Mouse (Mus musculus) c-Kit-negative CD71-positive TER-119-positive erythroid progenitor cells, embryonic 14.5 days (primary cell): ENCODE measurements at regions not wholly inside any gene's neighbourhood (a gene's known extent, or its start where the extent isn't known, plus 50 kb on each side); places are given as distances from the start of the nearest gene placed in this dataset.
"Not testable (repeated sequence)": the region's sequence is repeated elsewhere in the genome, so short reads cannot be mapped to it uniquely, and the experiment has no call there.

Experiments
- DNase-seq: peaks from one replicate; pipeline ENCODE4 v3.0.0-alpha.2; 2013; ENCODE audit warnings: low read depth, low spot score

GRCm38 (mm10) chr12:10445738-10446137 is 55.2 kb downstream of the Rdh14 start:
- no peak for DNase-seq

GRCm38 (mm10) chr12:10457960-10458655 is 67.5 kb downstream of the Rdh14 start:
- DNase-seq = no peak

- no peak for DNase-seq
Observed at GRCm38 (mm10) chr12:10461796-10462195, 71.2 kb downstream of the Rdh14 start.

GRCm38 (mm10) chr12:10462956-10463355 is 72.4 kb downstream of the Rdh14 start:
- DNase-seq = no peak

GRCm38 (mm10) chr12:10473986-10474385 is 83.4 kb downstream of the Rdh14 start:
- DNase-seq = no peak

- no peak for DNase-seq
Observed at GRCm38 (mm10) chr12:10480781-10481180, 90.2 kb downstream of the Rdh14 start.

GRCm38 (mm10) chr12:10482294-10483010 is 91.9 kb downstream of the Rdh14 start:
- DNase-seq = no peak

- no peak for DNase-seq
Observed at GRCm38 (mm10) chr12:10506721-10507120, 116.1 kb downstream of the Rdh14 start.

- no peak for DNase-seq
Observed at GRCm38 (mm10) chr12:10513526-10513925, 123.0 kb downstream of the Rdh14 start.

GRCm38 (mm10) chr12:10514278-10514677 is 123.7 kb downstream of the Rdh14 start:
- DNase-seq = no peak

GRCm38 (mm10) chr12:10524509-10525286 is 134.1 kb downstream of the Rdh14 start:
- no peak for DNase-seq

GRCm38 (mm10) chr12:10525934-10526333 is 135.4 kb downstream of the Rdh14 start:
- no peak for DNase-seq

GRCm38 (mm10) chr12:10529077-10529476 is 138.5 kb downstream of the Rdh14 start:
- no peak for DNase-seq

GRCm38 (mm10) chr12:10530996-10531395 is 140.4 kb downstream of the Rdh14 start:
- DNase-seq = no peak

GRCm38 (mm10) chr12:10533971-10534370 is 143.4 kb downstream of the Rdh14 start:
- DNase-seq = no peak

GRCm38 (mm10) chr12:10536239-10536638 is 145.7 kb downstream of the Rdh14 start:
- no peak for DNase-seq

GRCm38 (mm10) chr12:10537069-10537468 is 146.5 kb downstream of the Rdh14 start:
- DNase-seq = no peak

- no peak for DNase-seq
Observed at GRCm38 (mm10) chr12:10549481-10550201, 159.1 kb downstream of the Rdh14 start.

- DNase-seq = not testable (repeated sequence)
Observed at GRCm38 (mm10) chr12:10554701-10555100, 164.1 kb downstream of the Rdh14 start.

- DNase-seq = no peak
Observed at GRCm38 (mm10) chr12:10562966-10563365, 172.4 kb downstream of the Rdh14 start.

- DNase-seq = no peak
Observed at GRCm38 (mm10) chr12:10567881-10568280, 177.3 kb downstream of the Rdh14 start.
